Mouse (Mus musculus) heart, embryonic 16.5 days (tissue): ENCODE results near the gene Smim27. TPM values are rescaled to one million over a fixed set of nuclear protein-coding genes. Genes with fewer than 3 reads are reported as not detected.

Experiments used
- ATAC-seq: fragments of 200-750 bp; cut with Nextera tagmentation; replicated peaks from 2 replicates; pipeline ENCODE4 v1.8.0; 2017; ENCODE audit warnings: moderate number of reproducible peaks; ENCODE audit not compliant: insufficient read depth, low FRiP score; ENCODE audit errors: extremely low read depth
- H3K27ac ChIP-seq: fragments of 300-500 bp; sonication (generic); 2 replicates; pipeline ENCODE4 v1.5.1; 2014; ENCODE audit warnings: mild to moderate bottlenecking, low read length, control low read depth, moderate library complexity
- H3K27me3 ChIP-seq: fragments of 300-500 bp; sonication (generic); 2 replicates; pipeline ENCODE4 v1.6.1; 2014; ENCODE audit warnings: low read length, mixed read lengths; ENCODE audit not compliant: control insufficient read depth, insufficient read depth
- H3K36me3 ChIP-seq: fragments of 300-500 bp; sonication (generic); 2 replicates; pipeline ENCODE4 v1.6.1; 2014; ENCODE audit not compliant: control insufficient read depth, insufficient read depth
- H3K4me1 ChIP-seq: fragments of 300-500 bp; sonication (generic); 2 replicates; pipeline ENCODE4 v1.6.1; 2014; ENCODE audit warnings: low read length, mixed read lengths; ENCODE audit not compliant: control insufficient read depth, insufficient read depth
- H3K4me2 ChIP-seq: fragments of 300-500 bp; sonication (generic); 2 replicates; pipeline ENCODE4 v1.6.1; 2014; ENCODE audit warnings: low read depth, mild to moderate bottlenecking, control low read depth, low read length
- H3K4me3 ChIP-seq: fragments of 300-500 bp; sonication (generic); 2 replicates; pipeline ENCODE4 v1.5.1; 2014; ENCODE audit warnings: mild to moderate bottlenecking, control low read depth, low read length
- H3K9ac ChIP-seq: fragments of 300-500 bp; sonication (generic); 2 replicates; pipeline ENCODE4 v1.6.1; 2014; ENCODE audit warnings: low read length, control low read depth
- H3K9me3 ChIP-seq: fragments of 300-500 bp; sonication (generic); replicated peaks from 2 replicates; pipeline ENCODE4 v1.6.1; 2016; ENCODE audit warnings: low read length; ENCODE audit not compliant: control insufficient read depth
- WGBS: fragments of 180-500 bp; shearing (Covaris S2); extraction: QIAGEN DNeasy Blood & Tissue Kit; methylation state at CpG from one replicate; pipeline ENCODE4 v1.1.7; 2014; 5-methylcytosine and 5-hydroxymethylcytosine counted together
- polyA plus RNA-seq: library from polyadenylated mRNA; unstranded; fragments of >200 nt; fragmentation: Nextera tagmentation; extraction: Ambion mirVana; gene quantifications from 2 replicates; pipeline ENCODE4 v1.2.1, GENCODE M21; 2015

Smim27 gene
- polyA plus RNA-seq, 1 experiment from 2014 or later = 31.7 TPM

DNA sequence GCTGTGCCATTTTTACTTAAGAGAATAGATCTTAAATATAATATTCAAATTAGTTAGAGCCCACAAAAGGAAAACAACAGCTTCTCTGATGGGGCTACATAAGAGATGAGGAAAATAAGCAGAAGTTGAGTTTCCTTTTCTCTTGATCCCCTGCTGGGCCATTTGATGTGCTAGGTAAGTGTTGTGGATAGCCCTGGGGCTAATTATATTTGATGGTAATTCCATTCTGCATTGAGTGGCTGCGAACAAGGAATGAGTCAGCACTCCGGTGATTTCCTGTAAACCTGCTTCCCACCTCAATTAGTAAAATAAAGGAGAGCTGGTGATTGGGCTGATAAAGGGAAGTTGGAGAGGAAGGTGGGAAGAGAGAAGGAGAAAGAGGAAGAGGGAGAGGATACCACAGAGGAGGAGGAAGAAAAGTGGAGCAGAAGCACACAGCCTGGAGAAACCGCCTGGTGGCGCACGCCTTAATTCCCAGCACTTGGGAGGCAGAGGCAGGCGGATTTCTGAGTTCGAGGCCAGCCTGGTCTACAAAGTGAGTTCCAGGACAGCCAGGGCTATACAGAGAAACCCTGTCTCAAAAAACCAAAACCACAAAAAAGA lies 36.2 kb upstream of the Smim27 start:
- H3K27ac ChIP-seq = no peak overlapping the region
- H3K4me2 ChIP-seq = no peak overlapping the region
- H3K27me3 ChIP-seq = no peaks in the 10 kb centered on the region
- H3K4me1 ChIP-seq = no peaks in the 10 kb centered on the region
- ATAC-seq = no peak
- H3K4me3 ChIP-seq = no peak overlapping the region
- no peaks in the 10 kb centered on the region for H3K9me3 ChIP-seq
- no peak overlapping the region for H3K9ac ChIP-seq
- H3K36me3 ChIP-seq = peaks cover 3% of the 10 kb centered on the region; the same call in 1 of the 2 replicates
- 84% methylated on average over 7 of the region's 7 CpGs for WGBS

GRCm38 (mm10) chr4:40234256-40234655 lies 35.1 kb upstream of the Smim27 start:
- peaks cover 3% of the 10 kb centered on the region; the same call in 1 of the 2 replicates for H3K36me3 ChIP-seq
- 76% methylated on average over 6 of the region's 6 CpGs for WGBS
- no peaks in the 10 kb centered on the region for H3K9me3 ChIP-seq
- ATAC-seq = no peak
- H3K27me3 ChIP-seq = no peaks in the 10 kb centered on the region
- H3K4me2 ChIP-seq = no peak overlapping the region
- H3K9ac ChIP-seq = no peak overlapping the region
- H3K4me1 ChIP-seq = no peaks in the 10 kb centered on the region
- H3K4me3 ChIP-seq = no peak overlapping the region
- H3K27ac ChIP-seq = no peak overlapping the region

- no peak overlapping the region for H3K9ac ChIP-seq
- no peaks in the 10 kb centered on the region; the same call in 1 of the 2 replicates for H3K4me1 ChIP-seq
- ATAC-seq = no peak
- no peak overlapping the region for H3K4me3 ChIP-seq
- no peak overlapping the region for H3K27ac ChIP-seq
- H3K9me3 ChIP-seq = no peaks in the 10 kb centered on the region
- H3K4me2 ChIP-seq = no peak overlapping the region
- WGBS = 82% methylated on average over 4 of the region's 4 CpGs
- H3K36me3 ChIP-seq = peaks cover 3% of the 10 kb centered on the region; the same call in 1 of the 2 replicates
- no peaks in the 10 kb centered on the region for H3K27me3 ChIP-seq
These were observed 32.5 kb upstream of the Smim27 start for GRCm38 (mm10) chr4:40236829-40237228.

- Histone ChIP-seq H3K4me2 (peak overlapping the region; percentile 89), H3K9me3 (no peaks in the 10 kb centered on the region), H3K27ac (peak overlapping the region; percentile 53), H3K36me3 (no peaks in the 10 kb centered on the region), H3K27me3 (no peaks in the 10 kb centered on the region), H3K4me1 (no peaks in the 10 kb centered on the region; the same call in 1 of the 2 replicates), H3K9ac (peak overlapping the region; percentile 56), H3K4me3 (peak overlapping the region; percentile 58)
- peak; percentile 81 for ATAC-seq
- 3% methylated on average over 17 of the region's 17 CpGs for WGBS
These were observed 30.6 kb upstream of the Smim27 start for GRCm38 (mm10) chr4:40238483-40239408.

DNA sequence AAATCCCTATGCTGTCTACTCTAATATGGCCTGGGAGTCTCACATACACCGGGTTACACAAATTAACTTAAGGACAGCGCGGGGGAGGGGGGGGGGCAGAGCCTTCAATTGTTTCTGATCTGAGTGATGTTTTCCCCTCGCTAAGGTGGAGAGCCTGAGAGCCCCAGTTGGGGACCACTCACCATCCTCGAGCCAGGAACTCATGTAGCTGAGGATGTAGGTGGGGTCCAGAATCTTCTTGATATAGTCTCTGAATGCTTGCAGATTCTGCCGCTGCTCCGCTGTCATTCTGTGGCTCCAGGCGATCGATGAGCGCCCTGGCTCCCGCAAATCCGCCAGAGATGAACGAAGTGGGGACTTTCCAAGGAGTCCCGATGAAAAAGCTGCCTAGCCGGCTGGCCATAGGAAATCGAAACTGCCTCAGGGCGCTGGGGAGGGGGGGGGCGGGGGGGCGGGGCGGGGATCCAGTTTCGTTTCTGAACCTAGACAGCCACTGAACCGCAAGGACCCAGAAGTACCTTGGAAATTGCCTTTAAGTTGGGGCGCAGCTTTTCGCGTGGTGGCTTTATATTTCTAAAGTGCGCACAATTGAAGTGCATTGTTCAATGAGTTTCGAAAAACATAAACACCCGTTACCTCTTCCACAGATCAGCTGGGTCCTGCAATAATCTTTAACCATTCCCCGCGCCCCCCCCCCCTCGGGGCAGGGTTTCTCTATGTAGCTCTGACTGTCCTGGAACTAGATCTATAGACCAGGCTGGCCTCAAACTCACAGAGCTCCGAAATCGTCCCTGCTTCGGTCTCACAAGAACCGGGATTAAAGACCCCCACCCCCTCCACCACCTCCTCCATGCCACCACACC lies 29.7 kb upstream of the Smim27 start, which contains the start of gene Ddx58:
TSS of gene Ddx58 (minus strand) at position 420 of the 863 bp plus-strand sequence.
- Histone ChIP-seq H3K9ac (peak within 1 kb of the TSS; percentile 56), H3K4me3 (peak within 1 kb of the TSS; percentile 58), H3K4me1 (no peaks in the 10 kb centered on the region; the same call in 1 of the 2 replicates), H3K4me2 (peak within 1 kb of the TSS; percentile 89), H3K27me3 (no peaks in the 10 kb centered on the region), H3K9me3 (no peaks in the 10 kb centered on the region), H3K36me3 (no peaks in the 10 kb centered on the region), H3K27ac (peak within 1 kb of the TSS; percentile 53)
- WGBS = 4% methylated on average over 34 of the region's 35 CpGs
- peak; percentile 59 for ATAC-seq

DNA sequence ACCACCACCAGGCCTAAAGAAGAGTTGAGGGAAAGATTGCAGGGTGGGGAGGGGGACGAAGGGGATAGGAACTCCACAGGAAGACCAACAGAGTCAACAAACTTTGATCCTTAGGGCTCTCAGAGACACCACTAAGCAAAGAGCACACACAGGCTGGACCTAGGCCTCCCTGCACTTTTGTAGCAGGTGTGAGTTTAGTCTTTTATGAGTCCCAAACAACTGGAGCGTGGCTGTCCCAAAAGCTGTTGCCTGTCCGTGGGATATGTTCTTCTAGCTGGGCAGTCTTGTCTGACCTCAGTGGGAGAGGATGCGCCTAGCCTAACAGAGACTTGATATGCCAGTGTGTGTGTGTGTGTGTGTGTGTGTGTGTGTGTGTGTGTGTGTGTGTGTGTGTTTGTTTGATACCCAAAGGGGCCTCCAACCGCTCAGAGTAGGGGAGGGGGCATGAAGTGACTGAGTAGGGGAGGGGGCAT lies 29.1 kb upstream of the Smim27 start:
- Histone ChIP-seq H3K4me1 (no peaks in the 10 kb centered on the region; the same call in 1 of the 2 replicates), H3K27me3 (no peaks in the 10 kb centered on the region), H3K4me3 (peak overlapping the region; percentile 58), H3K4me2 (peak overlapping the region; percentile 89), H3K27ac (peak overlapping the region; percentile 53), H3K9ac (peak overlapping the region; percentile 56), H3K9me3 (no peaks in the 10 kb centered on the region), H3K36me3 (no peaks in the 10 kb centered on the region)
- WGBS = 55% methylated on average over 5 of the region's 5 CpGs
- 0 out of 2 replicates have a peak, but pooled peaks have one; percentile 5 for ATAC-seq

DNA sequence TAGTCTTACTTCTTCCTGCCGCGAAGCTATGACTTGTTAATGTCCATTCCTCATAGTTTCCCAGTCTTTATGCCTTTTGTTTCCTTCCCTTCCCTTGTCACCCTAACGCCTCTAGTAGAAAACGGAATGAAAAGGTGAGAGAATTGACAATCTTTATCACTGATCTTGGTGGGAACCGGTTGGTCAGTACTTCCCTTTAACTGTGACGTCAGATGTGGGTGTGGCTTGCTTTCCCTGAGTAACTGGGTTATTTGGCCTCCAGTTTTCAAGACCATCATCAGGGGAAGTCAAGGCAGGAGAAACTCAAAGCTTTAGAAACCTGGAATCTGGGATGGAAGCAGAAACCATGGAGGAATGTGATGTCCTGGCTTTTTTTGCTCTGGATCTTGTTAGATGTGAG lies 27.5 kb upstream of the Smim27 start:
- Histone ChIP-seq H3K4me2 (no peak overlapping the region), H3K27me3 (no peaks in the 10 kb centered on the region), H3K27ac (no peak overlapping the region), H3K4me1 (no peaks in the 10 kb centered on the region; the same call in 1 of the 2 replicates), H3K4me3 (no peak overlapping the region), H3K36me3 (no peaks in the 10 kb centered on the region), H3K9ac (no peak overlapping the region), H3K9me3 (no peaks in the 10 kb centered on the region)
- WGBS = 50% methylated on average over 6 of the region's 6 CpGs
- ATAC-seq = no peak

DNA sequence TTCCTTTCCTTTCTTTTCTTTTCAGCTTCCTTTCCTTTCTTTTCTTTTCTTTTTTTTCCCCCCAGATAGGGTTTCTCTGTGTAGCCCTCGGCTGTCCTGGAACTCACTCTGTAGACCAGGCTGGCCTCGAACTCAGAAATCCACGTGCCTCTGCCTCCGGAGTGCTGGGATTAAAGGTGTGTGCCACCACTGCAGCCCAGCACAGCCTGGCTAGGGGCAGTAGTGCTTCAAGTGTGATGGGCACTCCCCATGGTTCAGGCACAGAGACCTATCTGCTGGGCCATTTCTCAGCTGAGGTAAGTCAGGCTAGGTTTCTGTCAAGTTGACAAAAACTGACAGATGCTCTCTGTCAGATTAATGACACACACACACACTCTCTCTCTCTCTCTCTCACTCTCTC lies 26.4 kb upstream of the Smim27 start:
- Histone ChIP-seq H3K9ac (no peak overlapping the region), H3K4me1 (no peaks in the 10 kb centered on the region; the same call in 1 of the 2 replicates), H3K27me3 (no peaks in the 10 kb centered on the region), H3K9me3 (no peaks in the 10 kb centered on the region), H3K27ac (no peak overlapping the region), H3K4me2 (no peak overlapping the region), H3K4me3 (no peak overlapping the region), H3K36me3 (no peaks in the 10 kb centered on the region)
- 78% methylated on average over 4 of the region's 4 CpGs for WGBS
- no peak for ATAC-seq
